Mouse (Mus musculus) liver, embryonic 12.5 days (tissue): Measurements from ENCODE around the gene Prss34. TPM values are rescaled to one million over a fixed set of nuclear protein-coding genes. Genes with fewer than 3 reads are reported as not detected.

ENCODE experiments used
- ATAC-seq: fragments of 200-750 bp; cut with Nextera tagmentation; 2 replicates; pipeline ENCODE4 v1.8.0; 2017; ENCODE audit warnings: moderate number of reproducible peaks, mild to moderate bottlenecking, moderate library complexity
- H3K27ac ChIP-seq: fragments of 300-500 bp; sonication (generic); 2 replicates; pipeline ENCODE4 v1.5.1; 2016; ENCODE audit warnings: mild to moderate bottlenecking
- H3K27me3 ChIP-seq: fragments of 300-500 bp; sonication (generic); replicated peaks from 2 replicates; pipeline ENCODE4 v1.6.1; 2016; ENCODE audit warnings: mild to moderate bottlenecking, moderate library complexity
- H3K36me3 ChIP-seq: fragments of 300-500 bp; sonication (generic); 2 replicates; pipeline ENCODE4 v1.6.1; 2016; ENCODE audit warnings: mild to moderate bottlenecking, moderate library complexity
- H3K4me1 ChIP-seq: fragments of 300-500 bp; sonication (generic); 2 replicates; pipeline ENCODE4 v1.6.1; 2016
- H3K4me2 ChIP-seq: fragments of 300-500 bp; sonication (generic); 2 replicates; pipeline ENCODE4 v1.6.1; 2016; ENCODE audit warnings: mild to moderate bottlenecking, moderate library complexity
- H3K4me3 ChIP-seq: fragments of 300-500 bp; sonication (generic); 2 replicates; pipeline ENCODE4 v1.5.1; 2016; ENCODE audit warnings: mild to moderate bottlenecking, moderate library complexity
- H3K9ac ChIP-seq: fragments of 300-500 bp; sonication (generic); 2 replicates; pipeline ENCODE4 v1.6.1; 2016; ENCODE audit warnings: mild to moderate bottlenecking, moderate library complexity
- H3K9me3 ChIP-seq: fragments of 300-500 bp; sonication (generic); replicated peaks from 2 replicates; pipeline ENCODE4 v1.6.1; 2016; ENCODE audit warnings: mild to moderate bottlenecking, moderate library complexity
- WGBS: fragments of 180-500 bp; shearing (Covaris S2); methylation state at CpG from one replicate; pipeline ENCODE4 v1.1.7; 2016; ENCODE audit not compliant: insufficient replicate concordance; 5-methylcytosine and 5-hydroxymethylcytosine counted together
- polyA plus RNA-seq: library from polyadenylated mRNA; unstranded; fragments of >200 nt; fragmentation: Nextera tagmentation; extraction: Ambion mirVana; gene quantifications from 2 replicates; pipeline ENCODE4 v1.2.1, GENCODE M21; 2016

The Prss34 gene
- polyA plus RNA-seq, 1 experiment from 2014 or later: not detected

GRCm38 (mm10) chr17:25322930-25323329 is 24.7 kb downstream of the Prss34 start:
- H3K4me3 ChIP-seq: no peak overlapping the region
- ATAC-seq: peak; percentile 72
- H3K27ac ChIP-seq: no peak overlapping the region
- H3K4me1 ChIP-seq: no peaks in the 10 kb centered on the region
- no peaks in the 10 kb centered on the region for H3K36me3 ChIP-seq
- H3K9me3 ChIP-seq: no peaks in the 10 kb centered on the region
- no peak overlapping the region for H3K4me2 ChIP-seq
- peaks cover 45% of the 10 kb centered on the region for H3K27me3 ChIP-seq
- no peak overlapping the region for H3K9ac ChIP-seq
- 16% methylated on average over 2 of the region's 2 CpGs for WGBS

DNA sequence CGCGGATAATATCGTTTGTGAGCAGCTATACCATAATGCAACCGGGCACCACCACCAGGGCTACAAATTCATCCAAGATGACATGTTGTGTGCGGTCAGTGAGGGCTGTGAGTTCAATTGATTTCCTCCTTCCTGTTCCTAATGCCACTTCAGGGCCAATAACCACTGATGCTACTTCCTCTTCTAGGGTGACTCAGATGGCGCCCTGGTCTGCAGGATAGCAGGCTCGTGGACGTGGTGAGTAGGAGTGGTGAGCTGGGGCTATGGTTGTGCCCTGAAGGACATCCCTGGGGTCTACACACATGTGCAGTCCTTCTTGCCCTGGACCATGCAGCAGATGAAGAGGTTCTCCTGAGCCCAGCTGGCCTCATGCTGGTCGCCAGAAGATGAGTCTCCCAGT is 34.1 kb downstream of the Prss34 start:
- Histone ChIP-seq H3K36me3 (no peaks in the 10 kb centered on the region), H3K27me3 (peaks cover 36% of the 10 kb centered on the region), H3K4me1 (no peaks in the 10 kb centered on the region), H3K9me3 (no peaks in the 10 kb centered on the region), H3K9ac (no peak overlapping the region), H3K27ac (no peak overlapping the region), H3K4me2 (no peak overlapping the region), H3K4me3 (no peak overlapping the region)
- WGBS: 38% methylated on average over 9 of the region's 9 CpGs
- ATAC-seq: no peak

- no peaks in the 10 kb centered on the region for H3K9me3 ChIP-seq
- no peaks in the 10 kb centered on the region for H3K4me1 ChIP-seq
- H3K27me3 ChIP-seq: peaks cover 33% of the 10 kb centered on the region
- no peak for ATAC-seq
- H3K4me3 ChIP-seq: no peak overlapping the region
- 4% methylated on average over 8 of the region's 8 CpGs for WGBS
- no peak overlapping the region for H3K27ac ChIP-seq
- no peaks in the 10 kb centered on the region for H3K36me3 ChIP-seq
- no peak overlapping the region for H3K9ac ChIP-seq
- no peak overlapping the region for H3K4me2 ChIP-seq
Observed at GRCm38 (mm10) chr17:25333943-25334342, 35.7 kb downstream of the Prss34 start.

DNA sequence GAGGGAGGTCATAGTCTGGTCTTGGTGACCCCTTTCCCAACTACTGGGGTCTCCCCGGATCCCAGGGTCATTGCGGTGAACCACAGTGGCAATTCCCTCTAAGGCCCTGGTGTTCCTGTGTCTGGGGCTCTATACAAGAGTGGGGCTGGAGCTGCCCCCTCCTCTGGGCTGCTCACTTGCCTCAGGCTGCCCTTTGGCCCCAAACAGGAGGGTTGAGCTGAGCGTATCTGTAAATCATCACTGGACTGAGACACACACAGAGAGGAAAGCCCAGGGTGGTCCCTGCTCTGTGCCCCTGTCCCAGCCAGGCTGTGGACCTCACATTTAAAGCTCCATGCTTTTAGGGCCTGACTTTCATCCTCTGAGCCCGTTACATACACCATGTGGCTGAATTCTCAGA is 40.0 kb downstream of the Prss34 start:
- H3K27ac ChIP-seq: peak overlapping the region; percentile 62
- no peaks in the 10 kb centered on the region for H3K36me3 ChIP-seq
- H3K4me3 ChIP-seq: no peak overlapping the region
- WGBS: 53% methylated on average over 4 of the region's 4 CpGs
- 0 out of 2 replicates have a peak, but pooled peaks cover 4% of the 10 kb centered on the region for H3K4me1 ChIP-seq
- peak; percentile 33; the same call in 1 of the 2 replicates for ATAC-seq
- H3K4me2 ChIP-seq: no peak overlapping the region
- H3K9ac ChIP-seq: no peak overlapping the region
- peaks cover 12% of the 10 kb centered on the region for H3K27me3 ChIP-seq
- no peaks in the 10 kb centered on the region for H3K9me3 ChIP-seq

GRCm38 (mm10) chr17:25340003-25340402 is 41.8 kb downstream of the Prss34 start:
- ATAC-seq: no peak
- Histone ChIP-seq H3K9ac (no peak overlapping the region), H3K9me3 (no peaks in the 10 kb centered on the region), H3K36me3 (no peaks in the 10 kb centered on the region), H3K27ac (no peak overlapping the region), H3K27me3 (peaks cover 3% of the 10 kb centered on the region; the same call in 1 of the 2 replicates), H3K4me2 (no peak overlapping the region), H3K4me1 (0 out of 2 replicates have a peak, but pooled peaks cover 4% of the 10 kb centered on the region), H3K4me3 (no peak overlapping the region)
- WGBS: 66% methylated on average over 6 of the region's 6 CpGs

DNA sequence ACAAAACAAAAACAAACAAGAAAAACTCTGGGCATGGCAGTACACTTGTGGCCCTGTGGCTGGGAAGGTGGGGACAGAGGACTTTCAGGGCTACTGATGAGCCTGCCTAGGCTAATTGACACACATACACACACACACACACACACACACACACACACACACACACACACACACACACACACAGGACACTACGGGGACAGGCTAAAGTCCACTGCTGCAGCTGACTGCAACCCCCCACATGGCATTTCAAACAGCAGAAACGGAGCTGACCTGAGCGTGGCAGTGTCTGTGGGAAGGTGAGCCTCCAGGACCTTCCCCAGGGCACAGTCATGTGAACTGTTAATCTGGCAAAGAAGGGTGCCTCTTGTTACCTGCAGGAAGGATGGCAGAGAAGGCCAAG is 43.3 kb downstream of the Prss34 start:
- ATAC-seq: peak; percentile 31; the same call in 1 of the 2 replicates
- Histone ChIP-seq H3K27me3 (0 out of 2 replicates have a peak, but pooled peaks cover 2% of the 10 kb centered on the region), H3K4me1 (0 out of 2 replicates have a peak, but pooled peaks cover 4% of the 10 kb centered on the region), H3K4me3 (no peak overlapping the region), H3K9ac (no peak overlapping the region), H3K36me3 (no peaks in the 10 kb centered on the region), H3K27ac (0 out of 2 replicates have a peak overlapping the region, but pooled peaks have one; percentile 25), H3K9me3 (no peaks in the 10 kb centered on the region), H3K4me2 (no peak overlapping the region)
- WGBS: 50% methylated on average over 3 of the region's 3 CpGs

DNA sequence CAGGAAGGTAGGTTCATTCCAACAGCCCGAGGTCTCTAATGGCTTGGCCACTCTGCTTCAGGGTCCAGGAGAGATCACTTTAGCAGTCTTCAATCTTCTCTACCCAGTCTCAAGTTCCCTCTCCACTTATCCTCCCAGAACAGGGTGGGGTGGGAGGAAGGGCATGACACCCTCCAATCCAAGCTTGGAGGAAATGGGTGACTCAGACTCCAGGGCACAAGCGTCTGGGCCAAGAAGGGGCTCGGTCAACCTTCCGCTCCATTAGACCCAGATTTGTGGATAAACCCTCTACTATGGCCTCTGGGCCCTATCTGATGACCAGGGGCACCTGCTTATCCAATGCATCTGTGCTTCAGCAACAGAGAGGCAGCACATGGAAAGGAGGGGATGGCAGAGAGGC is 47.3 kb downstream of the Prss34 start, which contains the start of gene Tpsab1:
Tpsab1 (minus strand) TSS at position 101 of the 400 bp plus-strand sequence.
- no peak for ATAC-seq
- Histone ChIP-seq H3K27me3 (no peaks in the 10 kb centered on the region; the same call in 1 of the 2 replicates), H3K36me3 (no peaks in the 10 kb centered on the region), H3K9me3 (no peaks in the 10 kb centered on the region), H3K4me3 (no peak within 1 kb of the TSS), H3K4me1 (0 out of 2 replicates have a peak, but pooled peaks cover 4% of the 10 kb centered on the region), H3K9ac (no peak within 1 kb of the TSS), H3K27ac (no peak within 1 kb of the TSS), H3K4me2 (no peak within 1 kb of the TSS)
- 66% methylated on average over 4 of the region's 4 CpGs for WGBS

Other genes with a start within 250 kb of the Prss34 start
- gene Tmem204, start 214.8 kb upstream of the Prss34 start, polyA plus RNA-seq: 6.1 and 7.2 TPM in 2 replicates
- 25.6 and 28.6 TPM in 2 replicates for gene Telo2, start 182.4 kb upstream of the Prss34 start, polyA plus RNA-seq
- not detected in 2 replicates for gene Ptx4, start 177.6 kb upstream of the Prss34 start, polyA plus RNA-seq
- gene Clcn7, start 165.0 kb upstream of the Prss34 start, polyA plus RNA-seq: 13.7 and 14.8 TPM in 2 replicates
- not detected in 2 replicates for gene Ccdc154, start 135.9 kb upstream of the Prss34 start, polyA plus RNA-seq
- not detected in 2 replicates for gene Gm38655, start 122.9 kb upstream of the Prss34 start, polyA plus RNA-seq
- 28.8 and 32.1 TPM in 2 replicates for gene BC003965, start 113.8 kb upstream of the Prss34 start, polyA plus RNA-seq
- 15.0 and 17.7 TPM in 2 replicates for gene Unkl, start 110.0 kb upstream of the Prss34 start, polyA plus RNA-seq
- gene Gnptg, start 58.3 kb upstream of the Prss34 start, polyA plus RNA-seq: 22.2 and 24.4 TPM in 2 replicates
- gene Tsr3, start 58.2 kb upstream of the Prss34 start, polyA plus RNA-seq: 32.6 and 33.3 TPM in 2 replicates
- 0.30 and 0.44 TPM in 2 replicates for gene Baiap3, start 42.0 kb upstream of the Prss34 start, polyA plus RNA-seq
- gene Ube2i, start 23.8 kb upstream of the Prss34 start, polyA plus RNA-seq: 437 and 442 TPM in 2 replicates
- gene Prss28, start 10.3 kb downstream of the Prss34 start, polyA plus RNA-seq: not detected in 2 replicates
- gene Prss29, start 20.3 kb downstream of the Prss34 start, polyA plus RNA-seq: not detected in 2 replicates
- gene Tpsab1, start 47.2 kb downstream of the Prss34 start, polyA plus RNA-seq: not detected in 2 replicates
- 0.29 TPM in 1 of 2 replicates, not detected in the other for gene Tpsb2, start 67.9 kb downstream of the Prss34 start, polyA plus RNA-seq
- gene Tpsg1, start 70.9 kb downstream of the Prss34 start, polyA plus RNA-seq: 0.42 and 0.69 TPM in 2 replicates
- gene Cacna1h, start 135.4 kb downstream of the Prss34 start, polyA plus RNA-seq: 1.2 and 1.6 TPM in 2 replicates
- not detected in 2 replicates for gene Tekt4, start 156.2 kb downstream of the Prss34 start, polyA plus RNA-seq
- gene Sstr5, start 198.9 kb downstream of the Prss34 start, polyA plus RNA-seq: 0.10 TPM in 1 of 2 replicates, not detected in the other